Mouse (Mus musculus) embryonic facial prominence, embryonic 11.5 days (tissue): Measurements from ENCODE around the gene Catsper4. TPM values are rescaled to one million over a fixed set of nuclear protein-coding genes. Genes with fewer than 3 reads are reported as not detected.

ENCODE experiments used
- ATAC-seq: fragments of 200-750 bp; cut with Nextera tagmentation; replicated peaks from 2 replicates; pipeline ENCODE4 v1.8.0; 2017; ENCODE audit warnings: low read depth; ENCODE audit not compliant: insufficient number of reproducible peaks, low FRiP score, low TSS enrichment
- DNase-seq: peaks from one replicate; pipeline ENCODE4 v3.0.0-alpha.2; 2015; ENCODE audit warnings: low spot score
- H3K27ac ChIP-seq: fragments of 300-500 bp; sonication (generic); replicated peaks from 2 replicates; pipeline ENCODE4 v1.5.1; 2014; ENCODE audit warnings: mild to moderate bottlenecking, low read depth, low read length, control low read depth
- H3K27me3 ChIP-seq: fragments of 300-500 bp; sonication (generic); 2 replicates; pipeline ENCODE4 v1.6.1; 2014; ENCODE audit warnings: mild to moderate bottlenecking, low read length, moderate library complexity, mixed read lengths; ENCODE audit not compliant: control insufficient read depth, insufficient read depth
- H3K36me3 ChIP-seq: fragments of 300-500 bp; sonication (generic); replicated peaks from 2 replicates; pipeline ENCODE4 v1.6.1; 2014; ENCODE audit warnings: low read depth, mild to moderate bottlenecking, low read length, moderate library complexity, mixed read lengths; ENCODE audit not compliant: control insufficient read depth, insufficient read depth
- H3K4me1 ChIP-seq: fragments of 300-500 bp; sonication (generic); 2 replicates; pipeline ENCODE4 v1.6.1; 2014; ENCODE audit warnings: low read length, mixed read lengths; ENCODE audit not compliant: control insufficient read depth, insufficient read depth
- H3K4me2 ChIP-seq: fragments of 300-500 bp; sonication (generic); 2 replicates; pipeline ENCODE4 v1.6.1; 2014; ENCODE audit warnings: low read depth, mild to moderate bottlenecking, control low read depth, low read length, moderate library complexity
- H3K4me3 ChIP-seq: fragments of 300-500 bp; sonication (generic); 2 replicates; pipeline ENCODE4 v1.5.1; 2014; ENCODE audit warnings: low read depth, low read length, control low read depth
- H3K9ac ChIP-seq: fragments of 300-500 bp; sonication (generic); replicated peaks from 2 replicates; pipeline ENCODE4 v1.6.1; 2014; ENCODE audit warnings: mild to moderate bottlenecking, control low read depth, low read length
- H3K9me3 ChIP-seq: fragments of 300-500 bp; sonication (generic); replicated peaks from 2 replicates; pipeline ENCODE4 v1.6.1; 2016; ENCODE audit warnings: mild to moderate bottlenecking, low read length, inconsistent platforms, mixed read lengths; ENCODE audit not compliant: control insufficient read depth
- WGBS: fragments of 180-500 bp; shearing (Covaris S2); extraction: QIAGEN DNeasy Blood & Tissue Kit; methylation state at CpG from one replicate; pipeline ENCODE4 v1.1.7; 2014; 5-methylcytosine and 5-hydroxymethylcytosine counted together
- polyA plus RNA-seq: library from polyadenylated mRNA; unstranded; fragments of >200 nt; fragmentation: Nextera tagmentation; extraction: Ambion mirVana; gene quantifications from 2 replicates; pipeline ENCODE4 v1.2.1, GENCODE M21; 2014

Gene Catsper4
- polyA plus RNA-seq, 1 experiment from 2014 or later, result 0.14 TPM

DNA sequence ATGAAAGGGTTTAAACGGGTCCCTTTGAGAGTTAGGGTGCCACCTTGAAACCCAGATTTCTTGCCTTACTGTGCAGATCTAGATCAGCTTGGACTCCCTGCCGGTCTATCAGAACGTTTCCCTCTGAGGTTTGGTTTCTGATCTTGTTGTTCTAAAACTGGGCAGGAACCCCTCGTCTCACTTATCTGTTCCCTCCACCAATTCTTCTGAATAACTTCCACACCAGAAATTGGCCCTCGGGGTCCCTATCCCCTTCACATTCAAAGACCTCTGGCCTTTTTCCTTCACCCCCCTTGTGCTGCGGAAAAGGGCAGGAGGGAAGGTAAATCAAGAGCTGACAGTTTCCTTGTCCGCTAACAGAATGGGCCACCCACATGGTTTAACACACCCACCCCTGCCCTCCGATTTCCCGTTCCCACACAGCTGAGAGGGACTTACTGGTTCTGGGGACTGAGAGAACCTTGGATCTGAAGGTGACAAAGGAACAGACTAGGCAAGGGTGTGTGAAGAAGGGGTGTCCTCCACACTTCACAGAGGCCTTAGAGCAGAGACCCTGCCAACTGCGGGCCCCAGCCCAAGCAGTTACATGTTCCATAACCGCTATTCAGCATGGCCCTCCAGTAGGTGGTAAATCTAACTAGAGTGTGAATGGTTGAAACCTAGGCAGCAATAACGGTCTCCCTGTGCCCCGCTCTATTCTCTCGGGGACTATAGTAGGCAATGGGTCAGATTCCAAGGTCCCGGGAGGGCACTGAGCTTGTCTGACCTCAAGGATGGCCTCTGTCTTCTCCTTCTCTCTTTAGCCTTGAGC lies 25.9 kb upstream of the Catsper4 start:
- H3K4me1 ChIP-seq, result peaks cover 22% of the 10 kb centered on the region
- no peaks in the 10 kb centered on the region for H3K36me3 ChIP-seq
- peaks cover 31% of the 10 kb centered on the region for H3K27me3 ChIP-seq
- peak overlapping the region; percentile 33 for H3K9ac ChIP-seq
- ATAC-seq (no peak), DNase-seq (no peak)
- no peaks in the 10 kb centered on the region for H3K9me3 ChIP-seq
- H3K27ac ChIP-seq, result no peak overlapping the region
- WGBS, result 6% methylated on average over 15 of the region's 15 CpGs
- peak overlapping the region; percentile 50 for H3K4me3 ChIP-seq
- H3K4me2 ChIP-seq, result peak overlapping the region; percentile 95

DNA sequence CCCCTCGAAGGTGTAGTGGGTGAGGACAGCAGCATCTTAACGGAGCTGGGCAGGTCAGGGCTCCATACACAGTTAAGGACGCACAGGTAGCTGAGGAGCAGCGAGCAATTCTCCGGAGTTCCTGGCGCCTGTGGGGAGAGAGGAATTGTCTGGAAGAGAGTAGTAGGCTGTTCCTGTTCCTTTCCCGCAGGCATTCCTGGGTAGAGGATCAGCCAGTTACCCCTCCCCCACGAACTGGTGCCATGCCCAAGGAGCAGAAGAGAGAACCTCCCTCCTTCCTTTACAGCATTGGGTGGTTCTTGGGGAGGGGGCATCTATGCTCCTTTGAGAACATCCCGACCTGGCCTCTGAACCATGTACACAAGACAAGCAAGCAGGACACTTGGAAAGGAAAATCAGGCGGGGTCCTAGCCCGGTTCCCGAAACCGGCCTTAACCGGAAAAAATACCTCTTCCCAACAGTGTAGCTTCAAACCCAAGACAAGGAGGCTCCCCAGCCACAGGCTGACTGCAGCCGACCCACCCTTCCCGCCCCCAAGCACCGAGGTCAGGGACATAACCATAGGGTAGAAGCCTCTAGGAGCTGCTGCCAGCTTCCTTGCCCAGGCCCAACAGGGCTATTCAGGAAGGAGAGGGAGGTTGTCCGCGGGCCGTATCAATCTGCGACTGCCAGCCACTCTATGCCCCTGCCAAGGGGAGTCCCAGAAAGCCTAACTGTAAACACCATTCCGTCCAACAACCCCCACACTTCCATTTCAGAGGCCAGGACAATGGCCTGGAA lies 25.1 kb upstream of the Catsper4 start:
- ATAC-seq (no peak), DNase-seq (peak; percentile 36)
- Histone ChIP-seq H3K9me3 (no peaks in the 10 kb centered on the region), H3K27me3 (peaks cover 35% of the 10 kb centered on the region), H3K4me2 (peak overlapping the region; percentile 95), H3K36me3 (no peaks in the 10 kb centered on the region), H3K4me1 (peaks cover 22% of the 10 kb centered on the region), H3K27ac (no peak overlapping the region), H3K9ac (peak overlapping the region; percentile 75), H3K4me3 (peak overlapping the region; percentile 50)
- 4% methylated on average over 22 of the region's 22 CpGs for WGBS

DNA sequence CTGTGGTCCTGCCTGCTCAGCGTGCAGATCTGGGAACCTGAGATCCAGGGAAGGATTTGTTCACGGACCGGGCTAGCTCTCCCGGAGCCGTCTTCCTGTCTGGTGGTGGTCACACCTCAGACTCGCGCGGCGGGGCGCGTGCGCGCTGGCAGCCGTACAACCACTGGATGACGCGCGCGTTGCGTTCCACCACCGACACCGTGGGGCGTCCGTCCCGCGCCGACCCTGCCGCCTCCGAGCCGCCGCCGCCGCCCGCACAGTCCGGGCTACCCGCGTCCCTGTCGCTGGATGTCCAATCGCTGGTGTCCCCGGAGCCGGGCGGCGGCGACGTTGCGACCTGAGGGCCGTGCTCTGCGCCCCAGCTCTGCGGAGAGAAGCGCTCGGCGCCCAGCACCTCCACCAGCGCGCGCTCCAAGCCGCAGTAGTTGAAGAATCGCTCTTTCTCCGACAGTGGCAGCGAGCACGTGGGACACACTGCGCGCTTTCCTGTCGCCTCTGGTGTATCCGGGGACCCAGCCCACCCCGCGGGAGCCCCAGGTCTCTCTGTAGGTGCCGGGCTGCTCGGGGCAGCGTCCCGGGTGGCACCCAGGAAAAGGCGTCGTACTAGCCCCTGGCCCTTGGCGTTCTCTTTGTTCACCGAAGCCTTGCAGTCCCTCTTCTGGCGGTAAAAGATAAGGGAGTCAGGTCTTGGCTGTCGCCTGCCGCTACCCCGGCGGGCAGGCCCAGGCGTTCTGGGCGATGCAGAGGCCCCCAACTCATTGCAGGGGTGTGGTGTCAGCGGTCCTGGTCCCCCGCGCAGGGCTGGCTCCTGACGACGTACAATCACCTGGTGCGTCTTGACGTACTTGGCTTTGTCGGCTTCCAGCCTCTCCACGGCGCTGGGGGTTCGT lies 24.3 kb upstream of the Catsper4 start:
- peak overlapping the region; percentile 95 for H3K4me2 ChIP-seq
- under 1% methylated on average over 77 of the region's 91 CpGs for WGBS
- H3K4me3 ChIP-seq, result peak overlapping the region; percentile 50
- peak overlapping the region; percentile 75 for H3K9ac ChIP-seq
- no peak for ATAC-seq
- H3K27me3 ChIP-seq, result peaks cover 35% of the 10 kb centered on the region
- H3K36me3 ChIP-seq, result no peaks in the 10 kb centered on the region
- peak; percentile 63 for DNase-seq
- H3K27ac ChIP-seq, result no peak overlapping the region
- H3K4me1 ChIP-seq, result peaks cover 15% of the 10 kb centered on the region
- H3K9me3 ChIP-seq, result no peaks in the 10 kb centered on the region

DNA sequence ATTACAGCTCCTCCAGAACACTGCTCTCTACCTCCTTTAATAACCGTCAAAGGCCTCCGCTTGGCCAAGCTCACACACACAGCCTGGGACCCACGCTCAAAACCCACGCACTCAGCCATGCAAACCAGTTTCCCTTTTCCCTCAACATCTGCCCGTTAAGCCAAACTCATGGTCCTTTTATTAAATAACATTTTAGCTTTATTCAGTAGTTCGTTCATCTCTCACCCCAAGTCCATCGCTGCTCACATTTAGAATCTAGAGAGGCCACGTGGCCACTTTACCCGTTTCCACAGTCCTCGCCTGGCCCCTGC lies 23.7 kb upstream of the Catsper4 start:
- WGBS, result 8% methylated on average over 10 of the region's 10 CpGs
- H3K36me3 ChIP-seq, result no peaks in the 10 kb centered on the region
- peaks cover 10% of the 10 kb centered on the region for H3K4me1 ChIP-seq
- DNase-seq, result no peak
- peak overlapping the region; percentile 75 for H3K9ac ChIP-seq
- no peaks in the 10 kb centered on the region for H3K9me3 ChIP-seq
- ATAC-seq, result no peak
- peaks cover 35% of the 10 kb centered on the region for H3K27me3 ChIP-seq
- peak overlapping the region; percentile 95 for H3K4me2 ChIP-seq
- peak overlapping the region; percentile 50 for H3K4me3 ChIP-seq
- no peak overlapping the region for H3K27ac ChIP-seq

DNA sequence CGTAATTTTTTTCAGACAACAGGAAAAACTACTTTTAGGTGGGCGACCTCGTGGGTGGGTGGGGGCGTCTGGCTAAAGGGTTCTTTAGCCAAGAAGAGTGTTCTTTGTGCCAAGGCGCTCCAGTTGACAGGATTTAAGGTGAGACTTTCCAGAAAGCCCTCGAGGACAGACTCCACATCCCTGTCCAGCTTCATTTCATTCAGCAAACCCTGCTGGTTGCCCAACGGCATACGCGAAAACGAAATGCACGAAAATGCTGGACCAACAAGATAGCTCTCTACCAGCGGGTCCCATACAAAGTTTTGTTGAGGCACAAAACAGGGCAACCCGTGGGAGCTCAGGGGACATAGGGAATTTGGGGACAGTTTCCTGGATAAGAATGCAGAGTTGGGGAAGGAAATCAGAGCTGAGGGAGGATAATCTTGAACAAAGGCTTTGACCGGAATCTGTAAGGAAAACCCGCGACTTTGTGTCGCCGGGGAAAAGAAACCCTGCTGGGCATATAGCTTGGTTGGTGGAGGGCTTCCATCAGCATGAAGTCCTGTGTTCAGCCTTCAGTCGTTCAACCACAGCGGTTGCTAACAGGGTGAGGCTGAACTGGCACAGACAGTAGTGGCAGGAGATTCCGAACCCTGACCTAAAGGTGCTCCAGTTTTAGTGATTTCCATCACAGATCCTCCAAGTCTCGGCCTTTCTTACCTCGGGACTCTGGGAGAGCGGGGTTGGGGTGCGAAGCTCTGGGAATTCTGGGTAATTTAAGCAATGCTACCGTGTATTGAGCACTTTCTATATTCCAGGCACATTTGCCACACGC lies 23.1 kb upstream of the Catsper4 start:
- Histone ChIP-seq H3K4me1 (peaks cover 10% of the 10 kb centered on the region), H3K27me3 (peaks cover 35% of the 10 kb centered on the region), H3K4me3 (peak overlapping the region; percentile 27), H3K27ac (no peak overlapping the region), H3K4me2 (peak overlapping the region; percentile 95), H3K9ac (no peak overlapping the region), H3K9me3 (no peaks in the 10 kb centered on the region), H3K36me3 (no peaks in the 10 kb centered on the region)
- no peak for ATAC-seq
- peak; percentile 22 for DNase-seq
- 5% methylated on average over 27 of the region's 27 CpGs for WGBS

DNA sequence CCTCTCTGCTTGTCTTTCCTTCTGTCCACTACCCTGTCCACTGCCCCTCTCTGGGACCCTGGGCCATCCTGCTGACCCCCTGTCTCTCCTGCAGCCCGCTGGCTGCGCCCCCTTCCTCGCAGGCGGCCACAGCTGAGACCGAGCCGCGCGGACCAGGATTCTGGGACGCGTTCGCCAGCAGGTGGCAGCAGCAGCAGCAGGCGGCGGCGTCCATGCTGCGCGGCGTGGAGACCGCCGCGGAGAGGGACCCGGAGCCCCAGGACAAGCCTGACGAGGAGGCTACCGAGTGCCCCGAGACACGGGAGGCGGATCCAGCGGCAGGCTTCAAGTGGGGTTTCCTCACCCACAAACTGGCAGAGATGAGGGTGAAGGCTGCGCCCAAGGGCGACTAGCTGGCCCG lies 22.5 kb upstream of the Catsper4 start:
- Histone ChIP-seq H3K27me3 (peaks cover 35% of the 10 kb centered on the region), H3K9me3 (no peaks in the 10 kb centered on the region), H3K4me3 (peak overlapping the region; percentile 27), H3K36me3 (no peaks in the 10 kb centered on the region), H3K9ac (no peak overlapping the region), H3K4me1 (peaks cover 8% of the 10 kb centered on the region), H3K27ac (no peak overlapping the region), H3K4me2 (peak overlapping the region; percentile 68)
- DNase-seq, result peak; percentile 86
- under 1% methylated on average over 30 of the region's 30 CpGs for WGBS
- ATAC-seq, result 0 out of 2 replicates have a peak, but pooled peaks have one; percentile 35

DNA sequence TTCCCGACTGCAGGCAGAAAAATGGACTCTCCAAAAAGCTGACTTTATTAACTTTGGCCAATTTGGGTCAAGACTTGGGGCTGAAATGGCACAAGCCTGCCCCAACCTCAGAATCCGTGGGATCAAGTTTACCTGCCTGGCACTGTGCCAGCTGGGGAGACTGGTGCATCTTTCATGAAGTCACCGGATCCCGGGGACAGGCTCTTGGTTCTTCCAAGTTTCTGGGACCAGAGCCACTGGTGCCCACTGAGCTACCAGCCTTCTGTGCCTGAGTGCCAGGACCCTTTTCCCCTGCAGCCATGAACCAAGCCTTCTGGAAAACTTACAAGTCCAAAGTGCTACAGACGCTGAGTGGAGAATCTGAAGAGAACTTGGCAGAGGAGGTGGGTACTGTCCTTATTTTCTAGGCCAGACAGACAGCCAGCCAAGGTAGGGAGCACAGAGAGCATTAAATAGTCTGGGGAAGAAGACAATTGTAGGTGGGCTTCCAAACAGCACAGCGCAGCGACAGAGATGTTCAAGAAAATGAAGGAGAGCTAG lies 19.6 kb upstream of the Catsper4 start, which contains the start of gene Gm30191:
Gene Gm30191 (plus strand): TSS at position 217 of the 540 bp plus-strand sequence.
- DNase-seq (no peak), ATAC-seq (no peak)
- peak within 1 kb of the TSS; percentile 88 for H3K4me2 ChIP-seq
- H3K27me3 ChIP-seq, result peaks cover 20% of the 10 kb centered on the region
- H3K36me3 ChIP-seq, result no peaks in the 10 kb centered on the region
- peaks cover 2% of the 10 kb centered on the region for H3K4me1 ChIP-seq
- no peak within 1 kb of the TSS for H3K27ac ChIP-seq
- 67% methylated on average over 7 of the region's 7 CpGs for WGBS
- peak within 1 kb of the TSS; percentile 79 for H3K4me3 ChIP-seq
- H3K9ac ChIP-seq, result peak within 1 kb of the TSS; percentile 13
- H3K9me3 ChIP-seq, result no peaks in the 10 kb centered on the region
